Mouse (Mus musculus) olfactory bulb, adult 2 months (tissue): ENCODE data around the gene Epp13.

Experiments used
- CTCF ChIP-seq: fragments of 200-500 bp; IDR thresholded peaks from 2 replicates; pipeline ENCODE4 v1.5.1; 2012; ENCODE audit warnings: low read depth, mild to moderate bottlenecking, low read length, moderate library complexity; ENCODE audit not compliant: insufficient read depth
- POLR2A ChIP-seq: fragments of 200-500 bp; IDR thresholded peaks from 2 replicates; pipeline ENCODE4 v1.6.1; 2012; ENCODE audit warnings: mild to moderate bottlenecking, low read depth, low read length, moderate library complexity; ENCODE audit not compliant: insufficient read depth

DNA sequence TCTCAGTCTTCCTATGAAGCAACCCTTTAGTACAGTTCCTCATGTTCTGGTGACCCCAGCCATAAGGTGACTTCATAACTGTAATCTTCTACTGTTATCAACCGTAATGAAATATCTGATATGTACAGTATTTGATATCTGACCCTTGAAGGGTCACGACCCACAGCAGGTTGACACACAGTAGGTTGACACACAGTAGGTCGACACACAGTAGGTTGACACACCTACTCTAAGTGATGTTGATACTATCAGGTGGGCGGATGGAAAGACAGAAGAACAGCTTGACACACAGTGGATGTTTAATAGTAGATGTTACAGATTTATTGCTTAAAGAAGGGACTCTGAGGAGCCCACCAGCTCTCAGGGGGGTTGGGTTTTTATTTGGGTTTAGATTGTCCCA, 10.5 kb downstream of the Epp13 start:
- TF ChIP-seq POLR2A (no peak), CTCF (no peak)
